Mouse (Mus musculus) hindbrain, postnatal 0 days (tissue): ENCODE data around the gene Mettl23. TPM values are rescaled to one million over a fixed set of nuclear protein-coding genes. Genes with fewer than 3 reads are reported as not detected.

Source experiments
- ATAC-seq: fragments of 200-750 bp; cut with Nextera tagmentation; 2 replicates; pipeline ENCODE4 v1.8.0; 2017; ENCODE audit warnings: mild to moderate bottlenecking, moderate TSS enrichment, moderate library complexity
- DNase-seq: peaks from one replicate; pipeline ENCODE4 v3.0.0-alpha.2; 2015; ENCODE audit warnings: low spot score
- H3K27ac ChIP-seq: fragments of 300-500 bp; sonication (generic); 2 replicates; pipeline ENCODE4 v1.5.1; 2014; ENCODE audit warnings: mild to moderate bottlenecking
- H3K27me3 ChIP-seq: fragments of 300-500 bp; sonication (generic); 2 replicates; pipeline ENCODE4 v1.6.1; 2014; ENCODE audit warnings: low read length, mixed read lengths; ENCODE audit not compliant: insufficient read depth
- H3K36me3 ChIP-seq: fragments of 300-500 bp; sonication (generic); 2 replicates; pipeline ENCODE4 v1.6.1; 2014; ENCODE audit warnings: low read length, mixed read lengths; ENCODE audit not compliant: insufficient read depth
- H3K4me1 ChIP-seq: fragments of 300-500 bp; sonication (generic); 2 replicates; pipeline ENCODE4 v1.6.1; 2014; ENCODE audit warnings: antibody characterized with exemption, low read length, mixed read lengths; ENCODE audit not compliant: insufficient read depth
- H3K4me2 ChIP-seq: fragments of 300-500 bp; sonication (generic); 2 replicates; pipeline ENCODE4 v1.6.1; 2014; ENCODE audit warnings: low read depth, mild to moderate bottlenecking, low read length, moderate library complexity, mixed read lengths
- H3K4me3 ChIP-seq: fragments of 300-500 bp; sonication (generic); 2 replicates; pipeline ENCODE4 v1.5.1; 2014; ENCODE audit warnings: low read length
- H3K9ac ChIP-seq: fragments of 300-500 bp; sonication (generic); replicated peaks from 2 replicates; pipeline ENCODE4 v1.6.1; 2014; ENCODE audit warnings: mild to moderate bottlenecking, low read length, moderate library complexity, mixed read lengths
- H3K9me3 ChIP-seq: fragments of 300-500 bp; sonication (generic); 2 replicates; pipeline ENCODE4 v1.6.1; 2016; ENCODE audit warnings: low read length, mixed read lengths
- CTCF ChIP-seq: IDR thresholded peaks from 2 replicates; pipeline ENCODE4 v1.5.1; 2016; ENCODE audit warnings: antibody characterized with exemption, control low read depth, low read depth
- WGBS: fragments of 180-500 bp; shearing (Covaris S2); extraction: QIAGEN DNeasy Blood & Tissue Kit; methylation state at CpG from one replicate; pipeline ENCODE4 v1.1.7; 2014; 5-methylcytosine and 5-hydroxymethylcytosine counted together
- polyA plus RNA-seq: library from polyadenylated mRNA; unstranded; fragments of >200 nt; fragmentation: Nextera tagmentation; extraction: Ambion mirVana; gene quantifications from 2 replicates; pipeline ENCODE4 v1.2.1, GENCODE M21; 2015
- total RNA-seq: library from RNA; depleted of rRNA; stranded (reverse); fragments of >200 nt; gene quantifications from 2 replicates; pipeline ENCODE4 v1.2.3, GENCODE M21; 2014

Mettl23 gene
- total and polyA plus RNA-seq, 2 experiments from 2014 or later = 30.1 to 54.4 TPM

- 26% methylated on average over 21 of the region's 21 CpGs for WGBS
- peak overlapping the region; percentile 31 for H3K9ac ChIP-seq
- H3K27ac ChIP-seq = peak overlapping the region; percentile 95
- H3K27me3 ChIP-seq = no peaks in the 10 kb centered on the region
- peak; percentile 28; the same call in 1 of the 2 replicates for TF ChIP-seq CTCF
- no peak overlapping the region for H3K4me3 ChIP-seq
- ATAC-seq (no peak), DNase-seq (peak; percentile 80)
- 0 out of 2 replicates have a peak overlapping the region, but pooled peaks have one; percentile 7 for H3K4me2 ChIP-seq
- no peaks in the 10 kb centered on the region for H3K36me3 ChIP-seq
- H3K9me3 ChIP-seq = no peaks in the 10 kb centered on the region
- peaks cover 47% of the 10 kb centered on the region for H3K4me1 ChIP-seq
Observed at GRCm38 (mm10) chr11:116812793-116813529, 30.1 kb upstream of the Mettl23 start.

GRCm38 (mm10) chr11:116813610-116814009 lies 29.5 kb upstream of the Mettl23 start:
- H3K4me1 ChIP-seq = peaks cover 43% of the 10 kb centered on the region
- H3K27me3 ChIP-seq = no peaks in the 10 kb centered on the region
- H3K36me3 ChIP-seq = no peaks in the 10 kb centered on the region
- no peaks in the 10 kb centered on the region for H3K9me3 ChIP-seq
- peak overlapping the region; percentile 95 for H3K27ac ChIP-seq
- no peak for TF ChIP-seq CTCF
- ATAC-seq (no peak), DNase-seq (no peak)
- H3K4me3 ChIP-seq = no peak overlapping the region
- H3K9ac ChIP-seq = peak overlapping the region; percentile 31; the same call in 1 of the 2 replicates
- no peak overlapping the region for H3K4me2 ChIP-seq
- 54% methylated on average over 13 of the region's 13 CpGs for WGBS

GRCm38 (mm10) chr11:116814076-116814883 lies 28.8 kb upstream of the Mettl23 start:
- Histone ChIP-seq H3K36me3 (no peaks in the 10 kb centered on the region), H3K27ac (peak overlapping the region; percentile 95), H3K4me3 (no peak overlapping the region), H3K9ac (peak overlapping the region; percentile 28; the same call in 1 of the 2 replicates), H3K4me2 (peak overlapping the region; percentile 10; the same call in 1 of the 2 replicates), H3K27me3 (no peaks in the 10 kb centered on the region), H3K9me3 (no peaks in the 10 kb centered on the region), H3K4me1 (peaks cover 41% of the 10 kb centered on the region)
- peak; percentile 19; the same call in 1 of the 2 replicates for ATAC-seq
- DNase-seq = peak; percentile 84
- TF ChIP-seq CTCF = no peak
- 6% methylated on average over 20 of the region's 20 CpGs for WGBS

DNA sequence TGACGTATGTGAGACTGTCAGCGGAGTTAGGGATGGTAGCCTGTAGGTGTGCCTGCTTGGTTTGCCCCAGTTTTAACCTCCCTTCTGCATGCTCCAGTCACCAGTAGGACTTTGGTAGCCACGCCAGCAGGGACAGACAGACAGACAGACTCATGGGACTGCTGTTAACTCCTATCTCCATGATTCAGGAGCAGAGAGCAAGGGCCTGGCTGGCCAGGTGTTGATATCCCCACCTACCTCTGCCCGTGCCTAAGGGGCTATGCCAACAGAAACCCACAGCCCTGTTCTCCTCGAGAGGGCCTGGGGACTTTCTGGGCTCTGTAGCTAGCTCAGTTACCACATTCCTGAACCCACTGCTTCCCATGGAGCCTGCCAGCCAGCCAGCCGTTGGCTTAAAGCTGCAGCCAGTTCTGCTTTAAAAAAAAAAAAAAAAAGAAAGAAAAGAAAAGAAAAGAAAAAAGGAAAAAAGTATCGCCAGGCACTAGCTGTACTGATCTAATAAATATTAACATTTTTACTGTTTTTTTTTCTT lies 28.1 kb upstream of the Mettl23 start:
- no peaks in the 10 kb centered on the region for H3K27me3 ChIP-seq
- no peak overlapping the region for H3K4me3 ChIP-seq
- peaks cover 41% of the 10 kb centered on the region for H3K4me1 ChIP-seq
- H3K36me3 ChIP-seq = no peaks in the 10 kb centered on the region
- 0 out of 2 replicates have a peak, but pooled peaks have one; percentile 0 for TF ChIP-seq CTCF
- 15% methylated on average over 7 of the region's 7 CpGs for WGBS
- DNase-seq (peak; percentile 40), ATAC-seq (no peak)
- H3K27ac ChIP-seq = peak overlapping the region; percentile 95
- H3K9ac ChIP-seq = peak overlapping the region; percentile 28; the same call in 1 of the 2 replicates
- peak overlapping the region; percentile 10; the same call in 1 of the 2 replicates for H3K4me2 ChIP-seq
- no peaks in the 10 kb centered on the region for H3K9me3 ChIP-seq

DNA sequence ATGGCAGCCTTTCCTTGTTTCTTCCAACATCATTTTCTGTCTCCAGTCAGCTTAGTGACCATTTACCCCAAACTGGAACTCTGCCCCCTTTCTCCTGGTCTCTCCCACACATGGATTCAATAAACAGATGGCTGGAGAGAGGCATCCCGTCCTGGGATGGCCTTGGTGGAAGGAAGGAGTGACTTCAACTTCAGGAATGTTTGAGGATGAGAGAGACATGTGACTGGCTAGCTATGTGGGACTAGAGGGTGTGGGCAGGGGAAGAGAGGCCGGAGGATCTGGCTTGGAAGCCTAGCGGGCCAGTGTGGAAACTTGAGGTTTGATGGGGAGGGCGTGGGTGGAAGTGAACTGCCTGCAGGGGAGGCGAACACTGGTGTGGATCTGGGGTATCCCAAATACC lies 26.3 kb upstream of the Mettl23 start:
- ATAC-seq (no peak), DNase-seq (no peak)
- Histone ChIP-seq H3K4me3 (no peak overlapping the region), H3K36me3 (no peaks in the 10 kb centered on the region), H3K4me1 (peaks cover 28% of the 10 kb centered on the region), H3K9me3 (no peaks in the 10 kb centered on the region), H3K4me2 (no peak overlapping the region), H3K9ac (no peak overlapping the region), H3K27me3 (no peaks in the 10 kb centered on the region), H3K27ac (no peak overlapping the region)
- TF ChIP-seq CTCF = no peak
- 88% methylated on average over 5 of the region's 5 CpGs for WGBS

- no peak for TF ChIP-seq CTCF
- WGBS = 97% methylated on average over 5 of the region's 5 CpGs
- H3K4me2 ChIP-seq = no peak overlapping the region
- ATAC-seq (no peak), DNase-seq (no peak)
- peaks cover 29% of the 10 kb centered on the region for H3K4me1 ChIP-seq
- H3K36me3 ChIP-seq = no peaks in the 10 kb centered on the region
- H3K4me3 ChIP-seq = no peak overlapping the region
- H3K27ac ChIP-seq = no peak overlapping the region
- no peak overlapping the region for H3K9ac ChIP-seq
- H3K27me3 ChIP-seq = no peaks in the 10 kb centered on the region
- H3K9me3 ChIP-seq = no peaks in the 10 kb centered on the region
Observed at GRCm38 (mm10) chr11:116817567-116817966, 25.5 kb upstream of the Mettl23 start.
